Mouse (Mus musculus) forebrain, embryonic 13.5 days (tissue): ENCODE measurements at regions not wholly inside any gene's neighbourhood (a gene's known extent, or its start where the extent isn't known, plus 50 kb on each side); places are given as distances from the start of the nearest gene placed in this dataset.
"Not testable (repeated sequence)": the region's sequence is repeated elsewhere in the genome, so short reads cannot be mapped to it uniquely, and the experiment has no call there.

Experiments used
- ATAC-seq: fragments of 200-750 bp; cut with Nextera tagmentation; 2 replicates; pipeline ENCODE4 v1.8.0; 2017
- H3K27ac ChIP-seq: fragments of 300-500 bp; sonication (generic); 2 replicates; pipeline ENCODE4 v1.5.1; 2015; ENCODE audit warnings: inconsistent platforms, mild to moderate bottlenecking, moderate library complexity
- H3K27me3 ChIP-seq: fragments of 300-500 bp; sonication (generic); 2 replicates; pipeline ENCODE4 v1.6.1; 2015; ENCODE audit warnings: mild to moderate bottlenecking, inconsistent platforms
- H3K36me3 ChIP-seq: fragments of 300-500 bp; sonication (generic); 2 replicates; pipeline ENCODE4 v1.6.1; 2015; ENCODE audit warnings: mild to moderate bottlenecking, inconsistent platforms; ENCODE audit not compliant: poor library complexity, severe bottlenecking
- H3K4me1 ChIP-seq: fragments of 300-500 bp; sonication (generic); 2 replicates; pipeline ENCODE4 v1.6.1; 2015; ENCODE audit warnings: inconsistent platforms
- H3K4me2 ChIP-seq: fragments of 300-500 bp; sonication (generic); 2 replicates; pipeline ENCODE4 v1.6.1; 2015; ENCODE audit warnings: inconsistent platforms, mild to moderate bottlenecking, moderate library complexity
- H3K4me3 ChIP-seq: fragments of 300-500 bp; sonication (generic); 2 replicates; pipeline ENCODE4 v1.5.1; 2015; ENCODE audit warnings: mild to moderate bottlenecking, inconsistent platforms
- H3K9ac ChIP-seq: fragments of 300-500 bp; sonication (generic); 2 replicates; pipeline ENCODE4 v1.6.1; 2015; ENCODE audit warnings: mild to moderate bottlenecking, inconsistent platforms
- H3K9me3 ChIP-seq: fragments of 300-500 bp; sonication (generic); replicated peaks from 2 replicates; pipeline ENCODE4 v1.6.1; 2016; ENCODE audit warnings: inconsistent platforms
- WGBS: fragments of 180-500 bp; shearing (Covaris S2); methylation state at CpG from one replicate; pipeline ENCODE4 v1.1.7; 2015; 5-methylcytosine and 5-hydroxymethylcytosine counted together

DNA sequence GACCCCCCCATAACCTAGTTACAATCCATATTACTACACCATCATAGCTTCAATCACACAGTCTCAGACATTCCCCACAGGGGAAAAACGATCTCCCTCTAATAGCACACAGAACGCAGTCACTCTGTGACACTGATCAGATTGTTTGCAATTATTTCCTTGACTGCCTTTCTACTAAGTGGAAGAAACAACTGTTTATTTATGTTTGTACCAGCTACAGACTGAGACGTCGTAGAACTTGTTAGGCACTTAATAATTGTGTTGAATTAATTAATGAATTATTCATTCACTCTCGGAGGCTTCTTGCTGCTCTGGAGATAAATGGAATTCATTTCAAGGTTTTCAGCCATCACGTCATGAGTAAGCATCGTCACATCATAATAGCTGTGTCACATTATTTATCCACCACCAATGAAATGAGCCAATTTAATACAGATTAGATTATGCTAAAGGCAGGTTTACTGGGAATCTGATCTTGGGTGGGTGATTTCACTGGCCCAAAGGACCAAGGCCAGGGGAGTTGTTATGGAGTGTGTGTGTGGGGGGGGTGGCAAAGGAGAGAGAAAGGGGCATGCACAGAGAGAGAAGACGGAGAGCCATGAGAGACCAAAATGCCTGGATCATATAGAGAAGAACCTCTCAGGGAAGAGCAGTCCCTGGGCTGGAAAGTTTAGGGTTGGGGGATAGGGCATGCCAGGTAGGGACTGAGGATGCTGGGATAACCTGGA, 355.7 kb upstream of the Zwint start:
- Histone ChIP-seq H3K9me3 (no peaks in the 10 kb centered on the region), H3K27ac (no peak overlapping the region), H3K4me1 (peaks cover 4% of the 10 kb centered on the region; the same call in 1 of the 2 replicates), H3K27me3 (no peaks in the 10 kb centered on the region), H3K4me2 (no peak overlapping the region), H3K36me3 (no peaks in the 10 kb centered on the region), H3K9ac (no peak overlapping the region), H3K4me3 (no peak overlapping the region)
- peak; percentile 70 for ATAC-seq
- 30% methylated on average over 8 of the region's 8 CpGs for WGBS

DNA sequence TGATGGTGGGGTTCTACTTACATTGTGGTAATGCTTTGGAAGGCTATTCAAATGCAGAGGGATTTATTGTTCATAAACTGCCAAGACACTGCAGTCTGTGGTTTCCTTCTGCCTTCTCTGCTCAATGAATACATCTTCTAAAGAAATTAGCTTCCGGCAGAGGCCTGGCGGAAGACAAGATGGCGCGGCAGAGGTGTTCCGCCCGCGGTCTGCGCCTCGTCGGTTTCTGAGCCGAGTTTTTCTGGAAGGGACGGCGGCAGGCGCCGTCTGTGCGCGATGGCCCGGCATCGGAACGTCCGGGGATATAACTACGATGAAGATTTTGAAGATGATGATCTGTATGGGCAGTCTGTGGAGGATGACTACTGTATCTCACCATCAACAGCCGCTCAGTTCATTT, 345.6 kb upstream of the Zwint start:
- H3K36me3 ChIP-seq, H3K27me3 ChIP-seq, ATAC-seq, H3K4me2 ChIP-seq, H3K9me3 ChIP-seq, H3K27ac ChIP-seq, H3K4me1 ChIP-seq, H3K4me3 ChIP-seq, H3K9ac ChIP-seq: not testable (repeated sequence)
- 96% methylated on average over 23 of the region's 23 CpGs for WGBS

DNA sequence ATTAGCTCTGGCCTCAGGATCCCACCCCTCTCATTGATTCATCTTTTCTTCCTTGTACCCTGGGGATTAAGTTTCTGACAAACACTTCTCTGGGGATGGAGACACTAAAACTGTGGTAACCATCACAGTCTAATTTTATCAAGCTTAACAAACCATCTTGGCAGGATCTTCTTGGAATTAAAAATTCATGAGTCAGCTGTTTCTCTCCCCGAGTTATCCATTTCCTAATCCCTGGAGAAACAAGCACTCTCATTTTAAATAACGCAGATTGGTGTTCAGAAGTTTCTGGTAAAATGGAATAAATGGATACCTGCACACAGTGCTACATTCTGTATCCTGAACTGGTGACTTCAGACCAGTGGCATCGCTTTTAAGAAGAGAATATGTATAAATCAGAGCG, 336.3 kb upstream of the Zwint start:
- Histone ChIP-seq H3K9ac (no peak overlapping the region), H3K36me3 (no peaks in the 10 kb centered on the region), H3K4me1 (no peaks in the 10 kb centered on the region), H3K9me3 (no peaks in the 10 kb centered on the region), H3K4me2 (no peak overlapping the region), H3K27me3 (no peaks in the 10 kb centered on the region), H3K27ac (no peak overlapping the region), H3K4me3 (no peak overlapping the region)
- ATAC-seq, result no peak
- WGBS, result 79% methylated on average over 4 of the region's 4 CpGs

DNA sequence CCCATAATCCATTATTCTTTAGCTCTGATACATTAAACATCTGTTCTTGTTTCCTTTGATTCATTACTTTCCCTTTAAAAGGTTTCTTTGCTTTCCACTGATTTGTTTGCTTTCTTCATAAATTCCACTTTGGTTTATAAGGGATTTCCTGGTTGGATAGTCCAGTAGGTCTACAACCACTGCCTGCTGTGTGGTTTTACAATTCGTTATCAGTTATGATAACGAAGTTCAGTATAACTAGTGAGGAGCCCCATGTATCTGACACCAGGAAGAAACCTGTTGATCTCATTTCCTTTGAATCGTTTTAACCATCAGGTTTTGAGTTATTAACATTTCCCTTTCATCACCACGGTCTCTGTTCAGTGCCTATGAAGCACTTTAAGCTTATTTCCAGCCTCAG, 334.3 kb upstream of the Zwint start:
- H3K4me1 ChIP-seq, result no peaks in the 10 kb centered on the region
- WGBS, result 82% methylated on average over 4 of the region's 4 CpGs
- no peak for ATAC-seq

DNA sequence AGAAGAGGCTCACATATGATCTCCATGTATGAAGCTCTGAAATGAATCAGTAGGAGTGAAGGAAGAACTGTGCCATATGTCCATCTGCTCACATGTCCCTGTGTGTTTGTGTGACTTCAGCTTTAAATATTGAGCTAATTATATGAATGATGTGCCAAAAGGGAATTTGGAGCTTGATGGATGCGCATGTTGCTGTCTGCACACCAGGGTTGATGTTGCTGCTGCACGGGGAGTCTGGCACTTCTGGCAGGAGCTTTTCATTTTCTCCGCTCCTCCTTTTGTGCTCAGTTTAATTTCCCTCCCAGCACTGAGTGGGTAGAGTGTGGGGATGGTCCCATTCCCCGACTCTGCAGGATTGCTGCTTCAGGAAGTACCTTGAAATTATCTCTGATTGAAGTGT, 328.0 kb upstream of the Zwint start:
- H3K4me1 ChIP-seq, result no peaks in the 10 kb centered on the region
- ATAC-seq, result peak; percentile 59
- no peaks in the 10 kb centered on the region for H3K9me3 ChIP-seq
- H3K9ac ChIP-seq, result no peak overlapping the region
- no peak overlapping the region for H3K4me3 ChIP-seq
- no peak overlapping the region for H3K4me2 ChIP-seq
- H3K27me3 ChIP-seq, result no peaks in the 10 kb centered on the region
- WGBS, result 44% methylated on average over 4 of the region's 4 CpGs
- no peak overlapping the region for H3K27ac ChIP-seq
- H3K36me3 ChIP-seq, result no peaks in the 10 kb centered on the region

More for the DNA sequence above, 334.3 kb upstream of the Zwint start:
- Histone ChIP-seq H3K27me3 (no peaks in the 10 kb centered on the region), H3K9ac (no peak overlapping the region), H3K9me3 (no peaks in the 10 kb centered on the region), H3K4me2 (no peak overlapping the region), H3K36me3 (no peaks in the 10 kb centered on the region), H3K27ac (no peak overlapping the region), H3K4me3 (no peak overlapping the region)

DNA sequence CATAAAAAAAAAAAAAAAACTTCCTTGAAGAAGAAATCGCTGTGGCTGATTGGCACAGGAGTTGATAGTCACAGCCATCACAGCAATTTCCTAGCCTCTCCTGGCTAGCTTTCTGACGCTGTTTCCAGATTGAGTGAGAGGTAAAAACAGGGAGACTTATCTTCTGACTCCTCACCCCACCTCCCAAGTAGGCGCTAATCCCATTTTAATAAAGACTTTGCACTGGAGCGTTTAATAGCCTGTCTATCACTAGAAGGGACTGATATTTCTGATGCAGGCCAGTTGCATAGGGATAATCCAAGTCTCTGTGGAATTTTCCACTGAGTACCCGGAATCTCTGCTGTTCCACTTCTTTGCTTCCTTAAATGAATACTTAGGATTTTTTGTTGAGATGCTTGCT, 307.4 kb upstream of the Zwint start:
- no peak for ATAC-seq
- no peak overlapping the region for H3K4me2 ChIP-seq
- H3K27me3 ChIP-seq, result no peaks in the 10 kb centered on the region
- H3K36me3 ChIP-seq, result no peaks in the 10 kb centered on the region
- H3K9ac ChIP-seq, result no peak overlapping the region
- WGBS, result 42% methylated on average over 5 of the region's 5 CpGs
- H3K27ac ChIP-seq, result no peak overlapping the region
- H3K9me3 ChIP-seq, result no peaks in the 10 kb centered on the region
- H3K4me3 ChIP-seq, result no peak overlapping the region
- no peaks in the 10 kb centered on the region for H3K4me1 ChIP-seq

DNA sequence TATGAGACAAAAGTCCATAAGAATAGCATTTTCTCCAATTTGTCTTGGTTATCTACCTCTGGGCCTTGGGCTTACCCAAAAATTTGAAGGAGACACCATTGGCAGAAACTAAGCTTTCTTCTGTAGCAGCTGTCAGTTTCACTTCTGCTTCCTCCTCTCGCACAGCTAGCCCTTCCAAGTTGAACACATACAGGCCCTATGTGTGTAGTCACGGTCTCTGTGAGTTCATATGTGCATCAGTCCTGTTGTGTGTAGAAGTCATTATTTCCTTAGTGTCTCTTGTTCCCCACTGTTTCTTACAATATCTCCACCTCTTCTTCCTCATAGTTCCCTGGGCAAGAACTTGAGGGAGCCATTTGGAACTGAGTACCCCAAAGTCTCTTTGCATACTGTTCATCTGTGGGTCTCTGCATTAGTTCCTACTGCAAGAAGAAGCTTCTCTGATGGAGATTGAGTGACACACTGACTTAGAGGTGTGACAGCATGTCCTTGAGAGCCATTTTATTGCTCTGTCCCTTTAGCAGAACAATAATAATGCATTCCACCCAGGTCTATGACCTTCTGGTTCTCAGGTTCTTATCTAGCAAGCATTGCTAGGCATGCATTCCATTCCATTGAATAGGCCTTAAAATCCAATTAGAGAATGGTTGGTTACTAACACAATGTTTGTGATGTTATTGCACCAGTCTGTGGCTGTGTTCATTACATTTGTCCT, 306.5 kb upstream of the Zwint start:
- H3K27me3 ChIP-seq, result no peaks in the 10 kb centered on the region
- H3K4me3 ChIP-seq, result no peak overlapping the region
- WGBS, result 89% methylated on average over 2 of the region's 2 CpGs
- H3K4me2 ChIP-seq, result no peak overlapping the region
- no peak overlapping the region for H3K9ac ChIP-seq
- H3K27ac ChIP-seq, result no peak overlapping the region
- ATAC-seq, result no peak
- H3K4me1 ChIP-seq, result no peaks in the 10 kb centered on the region
- no peaks in the 10 kb centered on the region for H3K36me3 ChIP-seq
- H3K9me3 ChIP-seq, result no peaks in the 10 kb centered on the region

DNA sequence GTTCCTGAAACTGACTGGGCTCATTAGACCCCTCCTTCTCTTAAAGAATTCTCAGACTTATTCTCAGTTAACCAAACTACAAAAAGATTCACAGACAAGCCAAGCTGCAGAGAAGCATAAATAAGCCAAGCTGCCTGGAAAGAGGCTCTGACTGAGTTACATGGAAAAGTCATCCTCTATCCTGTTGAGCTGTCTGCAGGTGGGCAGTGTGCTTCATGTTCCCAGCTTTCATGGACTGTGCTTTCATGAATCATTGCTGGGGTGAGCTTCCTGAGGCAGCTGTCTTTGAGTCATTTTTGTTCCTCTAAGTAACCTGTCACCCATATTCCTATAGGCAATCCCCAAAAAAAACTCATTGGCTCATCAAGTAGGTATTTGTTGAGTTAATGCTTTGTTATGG, 301.8 kb upstream of the Zwint start:
- Histone ChIP-seq H3K9ac (no peak overlapping the region), H3K27me3 (no peaks in the 10 kb centered on the region), H3K4me2 (no peak overlapping the region), H3K4me1 (no peaks in the 10 kb centered on the region), H3K36me3 (no peaks in the 10 kb centered on the region), H3K27ac (no peak overlapping the region), H3K9me3 (no peaks in the 10 kb centered on the region), H3K4me3 (no peak overlapping the region)
- no peak for ATAC-seq

DNA sequence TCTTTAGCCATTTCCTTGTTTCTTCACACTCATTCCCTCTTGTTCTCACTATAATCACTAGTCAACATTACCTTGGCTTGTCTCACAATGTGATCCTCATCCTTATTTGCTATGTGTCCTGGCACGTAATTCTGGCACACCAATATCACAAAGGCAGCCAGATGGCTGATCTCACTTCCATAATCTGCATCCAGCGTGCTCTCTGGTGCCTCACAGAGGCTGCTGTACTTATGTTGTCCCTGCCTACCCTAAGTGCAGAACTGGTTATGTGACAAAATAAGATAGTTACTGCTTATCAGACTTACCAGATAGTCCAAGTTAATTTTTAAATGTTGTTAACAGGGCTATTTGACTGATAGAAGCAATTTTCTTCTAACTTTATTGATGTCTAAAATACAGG, 301.1 kb upstream of the Zwint start:
- Histone ChIP-seq H3K9ac (no peak overlapping the region), H3K4me3 (no peak overlapping the region), H3K36me3 (no peaks in the 10 kb centered on the region), H3K4me1 (no peaks in the 10 kb centered on the region), H3K4me2 (no peak overlapping the region), H3K9me3 (no peaks in the 10 kb centered on the region), H3K27me3 (no peaks in the 10 kb centered on the region), H3K27ac (no peak overlapping the region)
- ATAC-seq, result peak; percentile 75; the same call in 1 of the 2 replicates
- WGBS, result 64% methylated on average over 2 of the region's 2 CpGs

DNA sequence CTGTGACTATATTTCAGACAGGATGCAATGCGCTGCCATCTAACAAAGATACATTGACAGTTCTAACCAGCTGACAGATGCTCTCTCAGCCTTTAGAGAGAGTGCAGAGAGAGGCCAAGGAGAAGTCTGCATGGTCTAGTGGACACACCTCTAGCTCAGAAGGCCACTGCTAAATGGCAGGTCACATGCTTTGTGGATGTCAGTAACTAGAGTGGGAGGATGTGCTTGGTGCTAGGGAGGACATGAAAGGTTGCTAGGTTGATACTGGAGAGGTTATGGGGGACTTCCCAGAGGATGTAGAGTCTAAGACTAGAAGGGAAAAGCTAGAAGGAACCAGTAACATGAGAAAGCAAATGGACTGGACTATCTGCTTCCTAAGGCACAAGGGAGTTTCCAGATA, 271.3 kb upstream of the Zwint start:
- Histone ChIP-seq H3K27me3 (no peaks in the 10 kb centered on the region), H3K4me3 (no peak overlapping the region), H3K27ac (no peak overlapping the region), H3K36me3 (no peaks in the 10 kb centered on the region), H3K9ac (no peak overlapping the region), H3K9me3 (no peaks in the 10 kb centered on the region), H3K4me1 (no peaks in the 10 kb centered on the region), H3K4me2 (no peak overlapping the region)
- WGBS, result 95% methylated on average over 1 of the region's 1 CpGs
- ATAC-seq, result no peak

DNA sequence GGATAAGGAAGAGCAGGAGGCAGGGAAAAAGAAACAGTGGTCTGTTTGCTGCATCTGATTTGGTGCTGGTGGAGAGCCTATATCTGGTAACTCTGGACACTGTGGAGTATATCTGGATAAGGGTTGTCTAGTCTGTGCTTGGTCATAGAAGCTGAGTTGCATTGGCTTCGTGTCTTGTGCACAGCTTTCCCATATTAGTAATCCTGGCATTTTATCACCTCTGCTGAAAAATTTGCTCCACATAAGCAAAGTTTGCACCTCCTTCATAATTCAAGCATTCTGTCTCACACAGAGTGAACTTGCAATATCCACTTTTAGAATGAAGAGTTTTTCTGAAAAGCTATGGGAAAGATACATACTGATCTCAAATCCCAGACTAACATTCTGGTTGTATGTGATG, 269.8 kb upstream of the Zwint start:
- 70% methylated on average over 1 of the region's 1 CpGs for WGBS
- Histone ChIP-seq H3K27ac (no peak overlapping the region), H3K4me3 (no peak overlapping the region), H3K4me1 (no peaks in the 10 kb centered on the region), H3K27me3 (no peaks in the 10 kb centered on the region), H3K9ac (no peak overlapping the region), H3K9me3 (no peaks in the 10 kb centered on the region), H3K4me2 (no peak overlapping the region), H3K36me3 (no peaks in the 10 kb centered on the region)
- ATAC-seq, result no peak

DNA sequence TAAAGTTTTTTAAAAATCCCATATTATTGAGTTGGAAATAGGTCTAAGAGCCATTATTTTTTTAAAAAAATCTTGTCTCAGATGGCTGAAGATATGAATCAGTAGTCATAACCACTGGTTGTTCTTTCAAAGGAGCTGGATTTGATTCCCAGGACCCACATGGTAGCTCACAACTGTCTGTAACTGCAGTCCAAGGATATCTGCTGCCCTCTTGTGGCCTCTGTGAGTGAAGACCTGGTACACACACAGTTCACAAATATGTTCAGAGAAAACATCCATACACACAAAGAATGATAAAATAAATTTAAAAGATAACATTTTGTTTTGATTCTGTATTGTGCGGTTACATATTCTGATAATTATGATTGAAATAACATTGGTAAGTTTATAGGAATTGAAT, 263.2 kb upstream of the Zwint start:
- 98% methylated on average over 1 of the region's 1 CpGs for WGBS
- no peak overlapping the region for H3K27ac ChIP-seq
- H3K36me3 ChIP-seq, result no peaks in the 10 kb centered on the region
- H3K9me3 ChIP-seq, result no peaks in the 10 kb centered on the region
- H3K4me1 ChIP-seq, result no peaks in the 10 kb centered on the region
- H3K4me3 ChIP-seq, result no peak overlapping the region
- no peak for ATAC-seq
- no peaks in the 10 kb centered on the region for H3K27me3 ChIP-seq
- H3K4me2 ChIP-seq, result no peak overlapping the region
- H3K9ac ChIP-seq, result no peak overlapping the region
